Mouse (Mus musculus) forebrain, embryonic 15.5 days (tissue): Measurements from ENCODE around the gene Mpz. TPM values are rescaled to one million over a fixed set of nuclear protein-coding genes. Genes with fewer than 3 reads are reported as not detected.

Experiments
- ATAC-seq: fragments of 200-750 bp; cut with Nextera tagmentation; replicated peaks from 2 replicates; pipeline ENCODE4 v1.8.0; 2017; ENCODE audit warnings: mild to moderate bottlenecking, moderate TSS enrichment, moderate library complexity
- H3K27ac ChIP-seq: fragments of 300-500 bp; sonication (generic); replicated peaks from 2 replicates; pipeline ENCODE4 v1.5.1; 2015; ENCODE audit warnings: mild to moderate bottlenecking, inconsistent platforms
- H3K27me3 ChIP-seq: fragments of 300-500 bp; sonication (generic); 2 replicates; pipeline ENCODE4 v1.6.1; 2015; ENCODE audit warnings: inconsistent platforms
- H3K36me3 ChIP-seq: fragments of 300-500 bp; sonication (generic); 2 replicates; pipeline ENCODE4 v1.6.1; 2015; ENCODE audit warnings: mild to moderate bottlenecking, inconsistent platforms
- H3K4me1 ChIP-seq: fragments of 300-500 bp; sonication (generic); 2 replicates; pipeline ENCODE4 v1.6.1; 2015; ENCODE audit warnings: inconsistent platforms
- H3K4me2 ChIP-seq: fragments of 300-500 bp; sonication (generic); replicated peaks from 2 replicates; pipeline ENCODE4 v1.6.1; 2015; ENCODE audit warnings: mild to moderate bottlenecking, inconsistent platforms
- H3K4me3 ChIP-seq: fragments of 300-500 bp; sonication (generic); 2 replicates; pipeline ENCODE4 v1.5.1; 2015; ENCODE audit warnings: mild to moderate bottlenecking, inconsistent platforms
- H3K9ac ChIP-seq: fragments of 300-500 bp; sonication (generic); replicated peaks from 2 replicates; pipeline ENCODE4 v1.6.1; 2015; ENCODE audit warnings: mild to moderate bottlenecking, inconsistent platforms
- H3K9me3 ChIP-seq: fragments of 300-500 bp; sonication (generic); 2 replicates; pipeline ENCODE4 v1.6.1; 2016; ENCODE audit warnings: inconsistent platforms
- WGBS: fragments of 180-500 bp; shearing (Covaris S2); methylation state at CpG from one replicate; pipeline ENCODE4 v1.1.7; 2015; ENCODE audit warnings: mixed read lengths; 5-methylcytosine and 5-hydroxymethylcytosine counted together
- polyA plus RNA-seq: library from polyadenylated mRNA; unstranded; fragments of >200 nt; fragmentation: Nextera tagmentation; extraction: Ambion mirVana; gene quantifications from 2 replicates; pipeline ENCODE4 v1.2.1, GENCODE M21; 2015

The Mpz gene
- polyA plus RNA-seq = 0.23 TPM in 1 of 2 replicates, not detected in the other

GRCm38 (mm10) chr1:171149974-171150760 lies at the start of gene Mpz, which contains the start of gene Sdhc:
TSS of gene Mpz (plus strand) at chr1:171150711.
TSS of gene Sdhc (minus strand) at chr1:171150603.
- Histone ChIP-seq H3K4me3 (peak within 1 kb of the TSS; percentile 79), H3K27ac (peak within 1 kb of the TSS; percentile 80), H3K4me1 (peaks cover 18% of the 10 kb centered on the region), H3K4me2 (peak within 1 kb of the TSS; percentile 84), H3K9ac (peak within 1 kb of the TSS; percentile 77), H3K27me3 (no peaks in the 10 kb centered on the region; the same call in 1 of the 2 replicates), H3K36me3 (peaks cover 3% of the 10 kb centered on the region; the same call in 1 of the 2 replicates), H3K9me3 (no peaks in the 10 kb centered on the region)
- WGBS = under 1% methylated on average over 34 of the region's 34 CpGs
- ATAC-seq = peak; percentile 98

- Histone ChIP-seq H3K4me1 (peaks cover 3% of the 10 kb centered on the region), H3K36me3 (no peaks in the 10 kb centered on the region)
- no peak for ATAC-seq
Measured at GRCm38 (mm10) chr1:171101033-171101432, 49.5 kb upstream of the Mpz start.

DNA sequence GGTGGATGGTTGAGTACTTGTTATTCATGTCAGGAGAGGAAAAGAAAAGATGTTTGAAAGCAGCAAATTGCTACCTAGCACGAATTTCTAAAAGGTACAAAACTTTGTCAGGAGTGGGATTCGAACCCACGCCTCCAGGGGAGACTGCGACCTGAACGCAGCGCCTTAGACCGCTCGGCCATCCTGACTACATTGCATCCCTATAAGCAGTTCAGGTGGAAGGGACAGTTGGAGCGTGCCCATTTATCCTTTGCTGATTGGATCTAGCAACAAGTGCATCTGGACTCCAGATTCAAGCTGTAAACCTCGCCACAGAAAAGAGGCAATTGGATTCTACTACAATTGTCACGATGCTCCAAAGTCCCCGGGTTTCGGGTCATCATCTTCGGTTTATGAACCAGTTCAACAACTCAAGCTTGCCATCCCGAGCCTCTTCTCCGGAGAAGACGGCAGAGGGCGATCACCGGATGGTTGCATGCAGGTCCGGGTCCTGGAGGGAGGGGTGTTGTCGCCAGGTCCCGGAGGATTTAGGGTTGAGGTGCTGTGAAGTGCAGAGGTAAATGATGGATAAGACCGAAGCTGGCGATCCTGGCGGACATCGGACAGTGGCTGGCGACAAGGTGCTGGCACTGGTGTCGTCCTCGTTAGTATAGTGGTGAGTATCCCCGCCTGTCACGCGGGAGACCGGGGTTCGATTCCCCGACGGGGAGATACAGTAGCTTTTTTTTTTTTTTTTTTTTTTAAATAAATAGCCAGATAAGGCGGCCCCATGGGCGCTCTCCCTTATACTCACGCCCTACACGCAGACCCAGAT lies 48.6 kb upstream of the Mpz start:
- Histone ChIP-seq H3K9ac (peak overlapping the region; percentile 59), H3K27ac (peak overlapping the region; percentile 78), H3K4me3 (peak overlapping the region; percentile 81), H3K27me3 (no peaks in the 10 kb centered on the region), H3K4me2 (peak overlapping the region; percentile 54), H3K36me3 (no peaks in the 10 kb centered on the region), H3K9me3 (no peaks in the 10 kb centered on the region), H3K4me1 (peaks cover 3% of the 10 kb centered on the region)
- ATAC-seq = peak; percentile 86
- under 1% methylated on average over 40 of the region's 40 CpGs for WGBS

More at GRCm38 (mm10) chr1:171101033-171101432, 49.5 kb upstream of the Mpz start:
- H3K4me3 ChIP-seq = no peak overlapping the region
- no peak overlapping the region for H3K9ac ChIP-seq
- H3K27me3 ChIP-seq = no peaks in the 10 kb centered on the region
- H3K9me3 ChIP-seq = no peaks in the 10 kb centered on the region
- H3K27ac ChIP-seq = no peak overlapping the region
- 53% methylated on average over 2 of the region's 2 CpGs for WGBS
- no peak overlapping the region for H3K4me2 ChIP-seq

DNA sequence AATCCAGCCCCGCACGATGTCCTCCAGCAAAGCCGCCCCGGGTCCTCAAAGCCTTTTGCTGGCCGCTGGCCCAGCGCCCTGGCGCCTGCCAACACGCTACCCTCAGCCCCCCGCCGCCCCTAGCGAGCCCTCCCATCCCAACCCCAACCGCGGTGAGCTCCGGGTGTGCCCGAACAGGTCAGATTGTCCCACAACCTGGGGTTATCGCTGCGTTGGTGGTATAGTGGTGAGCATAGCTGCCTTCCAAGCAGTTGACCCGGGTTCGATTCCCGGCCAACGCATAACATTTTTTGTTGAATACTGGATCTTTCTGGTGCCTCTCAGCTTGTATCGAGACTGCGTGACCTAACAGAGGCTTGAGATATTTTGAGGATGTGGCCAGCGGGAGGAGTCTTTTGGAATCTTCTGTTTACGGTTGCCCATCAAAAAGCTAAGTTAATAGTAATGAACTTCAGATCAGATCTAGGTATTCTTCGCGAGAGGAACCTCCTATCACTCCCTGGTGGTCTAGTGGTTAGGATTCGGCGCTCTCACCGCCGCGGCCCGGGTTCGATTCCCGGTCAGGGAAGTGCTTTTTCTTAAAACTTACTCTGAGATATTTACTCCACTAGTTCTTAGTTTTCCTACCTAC lies 47.8 kb upstream of the Mpz start:
- Histone ChIP-seq H3K4me3 (peak overlapping the region; percentile 81), H3K9me3 (no peaks in the 10 kb centered on the region), H3K9ac (peak overlapping the region; percentile 59), H3K27me3 (no peaks in the 10 kb centered on the region), H3K36me3 (no peaks in the 10 kb centered on the region), H3K4me1 (peaks cover 3% of the 10 kb centered on the region), H3K27ac (peak overlapping the region; percentile 78), H3K4me2 (peak overlapping the region; percentile 54)
- peak; percentile 91 for ATAC-seq
- WGBS = under 1% methylated on average over 35 of the region's 35 CpGs

DNA sequence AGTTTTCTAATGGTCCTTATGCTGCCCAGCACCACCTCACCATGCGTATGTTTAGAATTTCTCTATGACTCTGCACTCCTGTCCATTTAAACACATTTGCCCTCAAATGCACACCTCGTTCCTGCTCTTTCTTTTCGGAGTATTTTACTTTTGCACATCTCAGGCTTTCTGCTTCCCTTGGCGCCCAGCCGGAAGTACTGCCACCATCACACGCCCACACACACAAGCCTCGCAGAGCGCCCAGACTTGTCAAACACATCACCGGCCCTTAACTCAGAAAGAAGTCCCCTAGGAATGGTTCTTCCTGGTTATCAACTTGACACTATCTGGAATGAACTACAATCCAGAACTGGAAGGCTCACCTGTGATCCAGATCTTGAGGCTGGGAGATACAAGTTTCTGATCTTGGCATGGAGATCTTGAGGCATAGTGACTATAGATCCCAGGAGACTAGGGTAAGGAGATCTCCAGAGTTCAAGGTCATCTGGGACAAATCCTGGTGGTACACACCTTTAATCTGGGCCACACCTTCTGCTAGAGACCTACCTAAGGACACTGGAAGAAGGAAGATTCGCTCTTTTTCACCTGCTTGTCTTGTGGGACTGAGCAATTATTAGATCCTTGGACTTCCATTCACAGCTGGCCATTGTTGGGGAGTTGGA lies 47.2 kb upstream of the Mpz start:
- Histone ChIP-seq H3K9ac (no peak overlapping the region), H3K27ac (no peak overlapping the region), H3K4me2 (peak overlapping the region; percentile 54), H3K4me1 (peaks cover 3% of the 10 kb centered on the region), H3K27me3 (no peaks in the 10 kb centered on the region), H3K4me3 (peak overlapping the region; percentile 81), H3K9me3 (no peaks in the 10 kb centered on the region), H3K36me3 (no peaks in the 10 kb centered on the region)
- no peak for ATAC-seq
- WGBS = 11% methylated on average over 10 of the region's 10 CpGs

GRCm38 (mm10) chr1:171105226-171105625 lies 45.3 kb upstream of the Mpz start:
- no peaks in the 10 kb centered on the region for H3K27me3 ChIP-seq
- WGBS = 58% methylated on average over 6 of the region's 6 CpGs
- no peaks in the 10 kb centered on the region for H3K36me3 ChIP-seq
- no peak overlapping the region for H3K9ac ChIP-seq
- H3K4me3 ChIP-seq = no peak overlapping the region
- H3K27ac ChIP-seq = no peak overlapping the region
- no peak for ATAC-seq
- peaks cover 6% of the 10 kb centered on the region for H3K4me1 ChIP-seq
- H3K9me3 ChIP-seq = no peaks in the 10 kb centered on the region
- no peak overlapping the region for H3K4me2 ChIP-seq

- H3K4me2 ChIP-seq = no peak overlapping the region
- no peak overlapping the region for H3K4me3 ChIP-seq
- H3K9ac ChIP-seq = no peak overlapping the region
- ATAC-seq = no peak
- H3K9me3 ChIP-seq = no peaks in the 10 kb centered on the region
- no peak overlapping the region for H3K27ac ChIP-seq
- no peaks in the 10 kb centered on the region for H3K36me3 ChIP-seq
- WGBS = 42% methylated on average over 9 of the region's 9 CpGs
- peaks cover 25% of the 10 kb centered on the region for H3K4me1 ChIP-seq
- H3K27me3 ChIP-seq = no peaks in the 10 kb centered on the region
Measured at GRCm38 (mm10) chr1:171109620-171110019, 40.9 kb upstream of the Mpz start.

GRCm38 (mm10) chr1:171110659-171111019 lies 39.9 kb upstream of the Mpz start:
- Histone ChIP-seq H3K36me3 (no peaks in the 10 kb centered on the region), H3K9me3 (no peaks in the 10 kb centered on the region), H3K4me1 (peaks cover 25% of the 10 kb centered on the region), H3K4me2 (peak overlapping the region; percentile 53), H3K27me3 (no peaks in the 10 kb centered on the region), H3K27ac (peak overlapping the region; percentile 88), H3K9ac (peak overlapping the region; percentile 54), H3K4me3 (peak overlapping the region; percentile 67)
- ATAC-seq = peak; percentile 68
- 7% methylated on average over 15 of the region's 15 CpGs for WGBS

DNA sequence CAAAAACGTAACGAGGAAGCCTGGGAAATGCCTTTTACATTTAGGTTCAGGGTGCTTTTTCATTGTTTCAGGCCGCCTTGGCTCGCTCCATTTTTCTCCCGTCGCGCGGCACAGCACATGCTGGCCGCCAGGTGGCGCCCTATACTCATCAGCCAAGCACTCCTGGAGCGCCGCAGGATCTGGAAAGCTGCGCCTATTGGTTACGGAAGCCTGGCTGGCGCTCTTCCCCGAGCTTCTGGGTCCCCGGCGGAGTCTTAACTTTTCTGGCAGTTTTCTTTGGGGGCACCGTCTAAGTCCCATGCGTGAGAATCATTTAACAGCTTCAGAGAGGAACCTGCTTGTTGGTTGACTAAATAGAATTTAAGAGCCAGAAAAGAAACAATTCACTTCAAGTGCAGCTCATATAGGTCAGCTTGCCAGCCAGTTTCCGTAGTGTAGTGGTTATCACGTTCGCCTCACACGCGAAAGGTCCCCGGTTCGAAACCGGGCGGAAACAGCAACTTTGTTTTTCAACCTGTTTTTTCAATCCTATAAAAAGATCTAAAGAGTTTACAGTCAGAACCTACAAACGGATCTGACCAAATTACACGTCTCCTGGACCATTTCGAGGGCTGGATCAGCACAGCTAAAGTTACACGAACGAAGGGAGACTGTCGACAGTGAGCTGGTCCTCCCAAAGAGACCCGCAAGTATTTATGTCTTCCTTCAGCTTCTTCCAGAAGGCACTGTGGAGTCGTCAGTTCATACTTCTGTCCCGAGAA lies 39.3 kb upstream of the Mpz start:
- H3K4me2 ChIP-seq = peak overlapping the region; percentile 53
- peak overlapping the region; percentile 67 for H3K4me3 ChIP-seq
- no peaks in the 10 kb centered on the region for H3K36me3 ChIP-seq
- H3K4me1 ChIP-seq = peaks cover 25% of the 10 kb centered on the region
- under 1% methylated on average over 38 of the region's 38 CpGs for WGBS
- H3K27me3 ChIP-seq = no peaks in the 10 kb centered on the region
- peak overlapping the region; percentile 88 for H3K27ac ChIP-seq
- no peaks in the 10 kb centered on the region for H3K9me3 ChIP-seq
- peak overlapping the region; percentile 54 for H3K9ac ChIP-seq
- ATAC-seq = peak; percentile 93

GRCm38 (mm10) chr1:171111781-171112575 lies 38.5 kb upstream of the Mpz start:
- no peaks in the 10 kb centered on the region for H3K9me3 ChIP-seq
- peak overlapping the region; percentile 53 for H3K4me2 ChIP-seq
- 0 out of 2 replicates have a peak, but pooled peaks have one; percentile 6 for ATAC-seq
- peak overlapping the region; percentile 27 for H3K9ac ChIP-seq
- WGBS = 2% methylated on average over 15 of the region's 15 CpGs
- no peaks in the 10 kb centered on the region for H3K27me3 ChIP-seq
- peak overlapping the region; percentile 51 for H3K27ac ChIP-seq
- H3K4me3 ChIP-seq = peak overlapping the region; percentile 67
- H3K4me1 ChIP-seq = peaks cover 25% of the 10 kb centered on the region
- H3K36me3 ChIP-seq = no peaks in the 10 kb centered on the region
